Mouse (Mus musculus) liver, embryonic 16.5 days (tissue): ENCODE measurements around the gene Smyd1. TPM values are rescaled to one million over a fixed set of nuclear protein-coding genes. Genes with fewer than 3 reads are reported as not detected.

Source experiments
- ATAC-seq: fragments of 200-750 bp; cut with Nextera tagmentation; 2 replicates; pipeline ENCODE4 v1.8.0; 2017; ENCODE audit warnings: low read depth, mild to moderate bottlenecking, moderate number of reproducible peaks, moderate library complexity
- H3K27ac ChIP-seq: fragments of 300-500 bp; sonication (generic); 2 replicates; pipeline ENCODE4 v1.5.1; 2014; ENCODE audit warnings: mild to moderate bottlenecking, low read length
- H3K27me3 ChIP-seq: fragments of 300-500 bp; sonication (generic); 2 replicates; pipeline ENCODE4 v1.6.1; 2014; ENCODE audit warnings: low read depth, low read length, mixed read lengths; ENCODE audit not compliant: control insufficient read depth, insufficient read depth
- H3K36me3 ChIP-seq: fragments of 300-500 bp; sonication (generic); 2 replicates; pipeline ENCODE4 v1.6.1; 2014; ENCODE audit warnings: mild to moderate bottlenecking; ENCODE audit not compliant: control insufficient read depth, insufficient read depth
- H3K4me1 ChIP-seq: fragments of 300-500 bp; sonication (generic); 2 replicates; pipeline ENCODE4 v1.6.1; 2014; ENCODE audit warnings: low read depth, low read length, mixed read lengths; ENCODE audit not compliant: control insufficient read depth
- H3K4me2 ChIP-seq: fragments of 300-500 bp; sonication (generic); 2 replicates; pipeline ENCODE4 v1.6.1; 2014; ENCODE audit warnings: low read depth, low read length, mixed read lengths
- H3K4me3 ChIP-seq: fragments of 300-500 bp; sonication (generic); 2 replicates; pipeline ENCODE4 v1.5.1; 2014; ENCODE audit warnings: low read depth, mild to moderate bottlenecking, low read length
- H3K9ac ChIP-seq: fragments of 300-500 bp; sonication (generic); 2 replicates; pipeline ENCODE4 v1.6.1; 2014; ENCODE audit warnings: low read depth, low read length
- H3K9me3 ChIP-seq: fragments of 300-500 bp; sonication (generic); replicated peaks from 2 replicates; pipeline ENCODE4 v1.6.1; 2016; ENCODE audit warnings: low read length; ENCODE audit not compliant: control insufficient read depth
- WGBS: fragments of 180-500 bp; shearing (Covaris S2); extraction: QIAGEN DNeasy Blood & Tissue Kit; methylation state at CpG from one replicate; pipeline ENCODE4 v1.1.7; 2014; ENCODE audit not compliant: insufficient replicate concordance; 5-methylcytosine and 5-hydroxymethylcytosine counted together
- polyA plus RNA-seq: library from polyadenylated mRNA; unstranded; fragments of >200 nt; fragmentation: Nextera tagmentation; extraction: Ambion mirVana; gene quantifications from 2 replicates; pipeline ENCODE4 v1.2.1, GENCODE M21; 2015

Gene Smyd1
- polyA plus RNA-seq, 1 experiment from 2014 or later, result 0.64 TPM

- Histone ChIP-seq H3K4me1 (no peaks in the 10 kb centered on the region; the same call in 1 of the 2 replicates), H3K36me3 (no peaks in the 10 kb centered on the region), H3K9ac (no peak overlapping the region), H3K9me3 (no peaks in the 10 kb centered on the region), H3K27me3 (no peaks in the 10 kb centered on the region), H3K27ac (no peak overlapping the region), H3K4me3 (no peak overlapping the region), H3K4me2 (no peak overlapping the region)
- WGBS, result 48% methylated on average over 13 of the region's 13 CpGs
- ATAC-seq, result no peak
Measured at GRCm38 (mm10) chr6:71197636-71198535, 124.1 kb downstream of the Smyd1 start.

DNA sequence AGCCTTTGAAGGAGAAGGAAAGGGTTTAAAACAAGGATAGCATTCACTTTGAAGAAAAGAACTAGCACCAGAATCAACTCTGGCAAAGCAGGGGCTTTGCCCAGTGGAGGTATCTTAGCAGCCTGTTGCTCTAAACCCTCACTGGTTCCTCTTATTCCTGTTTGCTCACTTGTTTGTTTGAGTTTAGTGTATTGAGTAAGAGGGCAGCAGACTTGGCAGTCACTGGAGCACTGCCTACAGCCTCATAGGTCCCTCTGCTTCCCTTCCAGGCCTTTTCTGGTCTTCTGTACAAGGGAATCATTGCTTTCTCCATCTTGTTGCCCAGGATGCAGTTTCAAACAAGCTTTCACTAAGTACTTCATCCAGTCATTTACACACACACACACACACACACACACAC, 125.9 kb downstream of the Smyd1 start:
- no peak overlapping the region for H3K4me3 ChIP-seq
- ATAC-seq, result peak; percentile 71
- H3K27me3 ChIP-seq, result no peaks in the 10 kb centered on the region
- no peaks in the 10 kb centered on the region; the same call in 1 of the 2 replicates for H3K4me1 ChIP-seq
- H3K9ac ChIP-seq, result no peak overlapping the region
- H3K36me3 ChIP-seq, result no peaks in the 10 kb centered on the region
- H3K27ac ChIP-seq, result no peak overlapping the region; the same call in 1 of the 2 replicates
- H3K4me2 ChIP-seq, result no peak overlapping the region
- no peaks in the 10 kb centered on the region for H3K9me3 ChIP-seq

GRCm38 (mm10) chr6:71193151-71193740, 128.8 kb downstream of the Smyd1 start:
- 52% methylated on average over 6 of the region's 6 CpGs for WGBS
- Histone ChIP-seq H3K4me1 (no peaks in the 10 kb centered on the region; the same call in none of the 2 replicates), H3K9me3 (no peaks in the 10 kb centered on the region), H3K36me3 (no peaks in the 10 kb centered on the region), H3K27me3 (no peaks in the 10 kb centered on the region), H3K4me3 (no peak overlapping the region), H3K27ac (no peak overlapping the region), H3K9ac (no peak overlapping the region), H3K4me2 (no peak overlapping the region)
- no peak for ATAC-seq

DNA sequence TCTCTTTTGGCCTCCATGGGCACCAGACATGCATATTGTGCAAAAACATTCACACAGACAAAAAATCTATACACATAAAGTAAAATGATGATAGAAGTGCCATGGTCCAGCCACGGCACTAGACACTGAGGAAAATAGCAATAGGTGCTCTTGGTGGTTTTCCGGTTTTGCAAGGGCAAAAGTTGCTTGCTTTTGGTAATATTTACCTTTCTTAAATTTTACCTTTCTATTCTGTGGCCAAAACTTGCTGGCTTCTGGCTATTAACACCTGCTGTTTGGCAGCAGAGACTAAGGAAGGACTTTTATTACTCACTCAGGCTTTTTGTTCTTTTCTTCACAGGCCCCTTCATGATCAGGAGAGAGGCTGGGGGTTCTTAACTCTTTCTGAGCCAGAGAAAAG, 131.5 kb downstream of the Smyd1 start:
- ATAC-seq, result no peak
- 62% methylated on average over 2 of the region's 2 CpGs for WGBS
- Histone ChIP-seq H3K4me3 (no peak overlapping the region), H3K4me1 (no peaks in the 10 kb centered on the region; the same call in none of the 2 replicates), H3K27ac (no peak overlapping the region), H3K9ac (no peak overlapping the region), H3K36me3 (no peaks in the 10 kb centered on the region), H3K27me3 (no peaks in the 10 kb centered on the region), H3K9me3 (no peaks in the 10 kb centered on the region), H3K4me2 (no peak overlapping the region)

GRCm38 (mm10) chr6:71189578-71189977, 132.5 kb downstream of the Smyd1 start:
- H3K36me3 ChIP-seq, result no peaks in the 10 kb centered on the region
- no peak for ATAC-seq
- no peaks in the 10 kb centered on the region; the same call in none of the 2 replicates for H3K4me1 ChIP-seq
- H3K4me3 ChIP-seq, result no peak overlapping the region
- H3K9me3 ChIP-seq, result no peaks in the 10 kb centered on the region
- WGBS, result 44% methylated on average over 1 of the region's 1 CpGs
- H3K4me2 ChIP-seq, result no peak overlapping the region
- H3K27me3 ChIP-seq, result no peaks in the 10 kb centered on the region
- no peak overlapping the region for H3K27ac ChIP-seq
- H3K9ac ChIP-seq, result no peak overlapping the region

DNA sequence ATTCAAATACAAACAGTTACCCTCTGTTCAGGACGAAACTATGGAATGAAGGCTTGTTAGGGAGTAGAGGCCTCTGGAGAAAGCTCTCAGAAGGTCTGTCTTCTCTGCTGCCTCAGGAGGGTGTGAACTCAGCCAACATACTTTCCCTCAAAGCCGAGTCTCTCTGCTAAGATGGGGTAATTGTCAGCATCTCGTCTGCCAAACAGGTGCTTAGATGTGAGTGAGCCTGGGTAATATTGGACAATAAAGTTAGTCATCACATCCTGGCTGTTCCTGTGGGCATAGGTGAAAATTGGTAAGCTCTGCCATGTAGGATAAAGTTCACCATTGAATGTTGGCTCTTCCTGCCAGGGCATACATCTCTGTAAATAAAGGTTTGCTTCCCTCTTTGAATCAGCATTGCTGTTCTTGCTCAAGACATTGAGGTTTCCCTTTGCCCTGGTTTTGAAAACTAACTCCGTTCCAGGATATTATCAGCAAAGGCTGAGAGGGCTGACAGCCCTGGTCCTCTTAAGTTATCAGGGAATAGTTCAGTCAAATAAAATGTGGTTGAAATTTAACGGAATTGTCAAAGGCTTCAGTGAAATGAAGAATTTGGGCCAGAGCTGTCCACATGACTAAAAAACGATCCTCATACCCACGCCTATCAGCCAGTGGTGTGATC, 137.0 kb downstream of the Smyd1 start:
- H3K4me1 ChIP-seq, result no peaks in the 10 kb centered on the region; the same call in none of the 2 replicates
- 51% methylated on average over 7 of the region's 7 CpGs for WGBS

DNA sequence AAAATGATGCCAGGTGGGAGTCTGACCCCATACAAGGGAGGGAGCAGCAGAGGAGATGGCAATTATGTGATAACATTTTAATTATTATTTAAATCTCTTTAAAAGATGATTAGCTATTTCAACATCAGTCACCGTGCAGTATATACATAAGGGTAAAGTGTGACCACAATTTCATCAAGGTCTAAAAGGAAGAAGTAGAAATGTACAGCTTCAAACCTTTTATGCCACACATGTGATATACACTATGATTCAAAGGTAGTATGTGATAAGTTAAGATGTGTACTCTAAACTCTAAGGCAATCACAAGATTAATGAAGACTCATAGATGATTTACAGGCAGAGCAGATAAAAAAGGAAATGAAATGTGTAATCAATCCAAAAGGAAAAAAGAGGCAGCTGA, 141.4 kb downstream of the Smyd1 start:
- no peak for ATAC-seq
- H3K27me3 ChIP-seq, result no peaks in the 10 kb centered on the region
- H3K4me1 ChIP-seq, result no peaks in the 10 kb centered on the region
- no peak overlapping the region for H3K9ac ChIP-seq
- H3K4me2 ChIP-seq, result no peak overlapping the region
- H3K4me3 ChIP-seq, result no peak overlapping the region
- WGBS, result 55% methylated on average over 1 of the region's 1 CpGs
- H3K36me3 ChIP-seq, result no peaks in the 10 kb centered on the region
- H3K9me3 ChIP-seq, result no peaks in the 10 kb centered on the region
- H3K27ac ChIP-seq, result no peak overlapping the region

More for the DNA sequence above, 137.0 kb downstream of the Smyd1 start:
- no peaks in the 10 kb centered on the region for H3K36me3 ChIP-seq
- H3K27me3 ChIP-seq, result no peaks in the 10 kb centered on the region
- H3K9ac ChIP-seq, result no peak overlapping the region
- no peaks in the 10 kb centered on the region for H3K9me3 ChIP-seq
- no peak for ATAC-seq
- H3K4me2 ChIP-seq, result no peak overlapping the region
- no peak overlapping the region for H3K27ac ChIP-seq
- H3K4me3 ChIP-seq, result no peak overlapping the region

DNA sequence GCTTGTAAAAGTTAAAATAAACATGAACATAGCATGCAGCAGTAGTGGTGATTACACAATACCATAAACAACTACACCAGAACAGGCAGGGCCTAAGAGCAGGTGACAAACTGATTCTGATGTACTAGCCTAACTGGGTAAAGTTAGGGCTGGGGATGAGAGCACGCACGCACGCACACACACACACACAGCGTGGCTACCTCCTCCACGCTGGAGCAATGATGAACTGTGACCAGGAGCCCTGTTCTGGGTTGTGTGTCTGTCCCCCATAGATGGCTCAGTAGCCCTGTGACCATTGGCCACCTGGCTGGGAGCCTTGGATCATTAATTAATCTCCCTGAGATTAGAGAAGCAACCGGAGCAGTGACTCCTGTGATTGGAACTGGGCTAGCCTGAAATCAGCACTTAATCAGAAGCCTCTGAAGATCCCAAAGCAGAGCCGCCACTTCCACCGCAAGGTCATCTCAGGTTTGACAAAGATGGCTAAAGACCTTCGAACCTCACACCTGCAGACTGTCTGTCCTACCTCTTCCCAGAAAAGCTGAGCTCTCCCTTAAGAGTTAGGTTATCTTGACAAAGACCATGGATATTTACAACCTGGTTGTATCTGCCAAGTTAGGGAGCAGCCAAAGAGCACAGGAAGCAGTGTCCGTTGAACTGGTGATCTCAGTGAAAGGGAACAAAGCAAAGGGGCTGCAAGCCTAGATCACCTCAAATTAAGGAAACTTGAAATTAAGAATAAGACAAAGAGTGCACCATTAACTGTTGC, 149.0 kb downstream of the Smyd1 start:
- H3K4me1 ChIP-seq, result no peaks in the 10 kb centered on the region
- WGBS, result 69% methylated on average over 10 of the region's 10 CpGs
- H3K9ac ChIP-seq, result no peak overlapping the region
- 0 out of 2 replicates have a peak, but pooled peaks have one; percentile 32 for ATAC-seq
- no peaks in the 10 kb centered on the region for H3K36me3 ChIP-seq
- H3K27me3 ChIP-seq, result no peaks in the 10 kb centered on the region
- H3K4me2 ChIP-seq, result no peak overlapping the region
- H3K9me3 ChIP-seq, result no peaks in the 10 kb centered on the region
- H3K27ac ChIP-seq, result no peak overlapping the region
- H3K4me3 ChIP-seq, result no peak overlapping the region
